Mouse (Mus musculus) cerebellum, postnatal 36 days (tissue): ENCODE results near the gene Dennd1a.

ENCODE experiments used
- DNase-seq, 2 experiments: peaks; one replicate each; pipeline ENCODE4 v3.0.0; 2021 to 2022; ENCODE audit warnings: mixed read lengths in 2 of 2

Dennd1a gene

GRCm38 (mm10) chr2:37855226-37855625, 432.0 kb downstream of the Dennd1a start:
- DNase-seq = no peak

GRCm38 (mm10) chr2:37853878-37854435, 433.2 kb downstream of the Dennd1a start:
- no peak for DNase-seq

GRCm38 (mm10) chr2:37850626-37851025, 436.6 kb downstream of the Dennd1a start:
- no peak for DNase-seq

- no peak for DNase-seq
Measured at GRCm38 (mm10) chr2:37849357-37849756, 437.8 kb downstream of the Dennd1a start.

GRCm38 (mm10) chr2:37842719-37843118, 444.5 kb downstream of the Dennd1a start:
- no peak for DNase-seq

GRCm38 (mm10) chr2:37842151-37842569, 445.0 kb downstream of the Dennd1a start:
- DNase-seq = no peak

GRCm38 (mm10) chr2:37839922-37840321, 447.3 kb downstream of the Dennd1a start:
- no peak for DNase-seq

GRCm38 (mm10) chr2:37838202-37838984, 448.8 kb downstream of the Dennd1a start:
- no peak for DNase-seq

- no peak for DNase-seq
Measured at GRCm38 (mm10) chr2:37837542-37837941, 449.6 kb downstream of the Dennd1a start.

- no peak for DNase-seq
Measured at GRCm38 (mm10) chr2:37836926-37837325, 450.3 kb downstream of the Dennd1a start.

- DNase-seq = no peak
Measured at GRCm38 (mm10) chr2:37832253-37832652, 454.9 kb downstream of the Dennd1a start.

- no peak for DNase-seq
Measured at GRCm38 (mm10) chr2:37829758-37830275, 457.4 kb downstream of the Dennd1a start.

- DNase-seq = peak in 1 of 2 experiments; percentile 34
Measured at GRCm38 (mm10) chr2:37823826-37824225, 463.4 kb downstream of the Dennd1a start.

GRCm38 (mm10) chr2:37822122-37822521, 465.1 kb downstream of the Dennd1a start:
- DNase-seq = no peak

GRCm38 (mm10) chr2:37819526-37820152, 467.6 kb downstream of the Dennd1a start:
- DNase-seq = no peak

- DNase-seq = no peak
Measured at GRCm38 (mm10) chr2:37818761-37819525, 468.2 kb downstream of the Dennd1a start.

- peak; percentile 82 to 86 for DNase-seq
Measured at GRCm38 (mm10) chr2:37815676-37816075, 471.5 kb downstream of the Dennd1a start.

- no peak for DNase-seq
Measured at GRCm38 (mm10) chr2:37814820-37815361, 472.3 kb downstream of the Dennd1a start.

- DNase-seq = peak; percentile 66 to 68
Measured at GRCm38 (mm10) chr2:37812401-37812800, 474.8 kb downstream of the Dennd1a start.

GRCm38 (mm10) chr2:37811682-37812081, 475.5 kb downstream of the Dennd1a start:
- peak; percentile 56 to 68 for DNase-seq

- DNase-seq = peak; percentile 74 to 81
Measured at GRCm38 (mm10) chr2:37802610-37803212, 484.5 kb downstream of the Dennd1a start.

- DNase-seq = no peak
Measured at GRCm38 (mm10) chr2:37801687-37802086, 485.5 kb downstream of the Dennd1a start.
